Mouse (Mus musculus) stomach, postnatal 0 days (tissue): ENCODE results near the gene Ttc13.

Experiments used
- CTCF ChIP-seq: IDR thresholded peaks from 2 replicates; pipeline ENCODE4 v1.5.1; 2016; ENCODE audit warnings: antibody characterized with exemption, low read depth, mild to moderate bottlenecking, moderate library complexity
- EP300 ChIP-seq: optimal IDR thresholded peaks from 2 replicates; pipeline ENCODE3; 2016; ENCODE audit warnings: antibody characterized with exemption

DNA sequence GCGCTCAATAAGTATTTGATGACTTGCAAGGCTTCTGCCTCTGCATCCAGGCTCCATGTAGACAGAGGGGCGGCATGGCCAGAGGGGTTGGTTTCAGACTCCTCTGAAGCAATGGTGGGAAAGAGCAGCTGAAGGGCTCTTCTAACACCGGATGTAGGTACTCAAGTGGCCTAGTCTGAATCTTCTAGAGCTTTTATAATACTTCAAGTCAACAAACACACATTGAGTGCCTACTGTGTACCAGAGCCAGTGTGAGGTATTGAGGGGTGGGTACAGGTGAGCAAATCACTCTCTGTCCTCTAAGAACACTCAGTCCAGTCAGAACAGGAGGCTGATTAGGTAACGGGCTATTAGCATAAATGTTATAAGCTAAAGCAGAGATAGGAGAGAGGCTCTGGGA is 30.1 kb downstream of the Ttc13 start:
- TF ChIP-seq CTCF (no peak), EP300 (no peak)
